Mouse (Mus musculus) yolk sac, embryonic 10.5 days (tissue): ENCODE results near the gene Nrap.
A peak's percentile ranks its signal among the peaks of the same experiment; 100 is the strongest.
"Not testable (repeated sequence)": the region's sequence is repeated elsewhere in the genome, so short reads cannot be mapped to it uniquely, and the experiment has no call there.

Experiments used
- DNase-seq: peaks from one replicate; pipeline ENCODE4 v3.0.0-alpha.2; 2017; ENCODE audit warnings: low spot score

Gene Nrap

GRCm38 (mm10) chr19:56366168-56366567 lies 23.7 kb downstream of the Nrap start:
- no peak for DNase-seq

- no peak for DNase-seq
Observed at GRCm38 (mm10) chr19:56364563-56364962, 25.3 kb downstream of the Nrap start.

GRCm38 (mm10) chr19:56363721-56364460 lies 25.9 kb downstream of the Nrap start:
- no peak for DNase-seq

GRCm38 (mm10) chr19:56358890-56359289 lies 30.9 kb downstream of the Nrap start:
- no peak for DNase-seq

GRCm38 (mm10) chr19:56357374-56357708 lies 32.5 kb downstream of the Nrap start:
- DNase-seq, result not testable (repeated sequence)

- peak; percentile 54 for DNase-seq
Observed at GRCm38 (mm10) chr19:56356480-56357373, 33.1 kb downstream of the Nrap start.

GRCm38 (mm10) chr19:56355201-56355600 lies 34.6 kb downstream of the Nrap start:
- no peak for DNase-seq

GRCm38 (mm10) chr19:56353689-56354088 lies 36.1 kb downstream of the Nrap start:
- no peak for DNase-seq

GRCm38 (mm10) chr19:56349295-56349694 lies 40.5 kb downstream of the Nrap start:
- no peak for DNase-seq

GRCm38 (mm10) chr19:56346750-56347149 lies 43.1 kb downstream of the Nrap start:
- no peak for DNase-seq

- no peak for DNase-seq
Observed at GRCm38 (mm10) chr19:56346016-56346415, 43.8 kb downstream of the Nrap start.

- DNase-seq, result no peak
Observed at GRCm38 (mm10) chr19:56343869-56344563, 45.8 kb downstream of the Nrap start.

- DNase-seq, result no peak
Observed at GRCm38 (mm10) chr19:56342006-56342405, 47.8 kb downstream of the Nrap start.

GRCm38 (mm10) chr19:56336826-56337225 lies 53.0 kb downstream of the Nrap start:
- no peak for DNase-seq

GRCm38 (mm10) chr19:56336321-56336720 lies 53.5 kb downstream of the Nrap start:
- no peak for DNase-seq

GRCm38 (mm10) chr19:56326243-56326855 lies 63.5 kb downstream of the Nrap start:
- no peak for DNase-seq

GRCm38 (mm10) chr19:56325676-56326075 lies 64.2 kb downstream of the Nrap start:
- no peak for DNase-seq

- DNase-seq, result no peak
Observed at GRCm38 (mm10) chr19:56321303-56321920, 68.4 kb downstream of the Nrap start.

- DNase-seq, result no peak
Observed at GRCm38 (mm10) chr19:56320186-56320860, 69.5 kb downstream of the Nrap start.

GRCm38 (mm10) chr19:56319629-56320028 lies 70.2 kb downstream of the Nrap start:
- no peak for DNase-seq

GRCm38 (mm10) chr19:56319219-56319618 lies 70.6 kb downstream of the Nrap start:
- DNase-seq, result no peak
